ENCODE assay signal across 1 mouse cellular context in the genomic region with DNA sequence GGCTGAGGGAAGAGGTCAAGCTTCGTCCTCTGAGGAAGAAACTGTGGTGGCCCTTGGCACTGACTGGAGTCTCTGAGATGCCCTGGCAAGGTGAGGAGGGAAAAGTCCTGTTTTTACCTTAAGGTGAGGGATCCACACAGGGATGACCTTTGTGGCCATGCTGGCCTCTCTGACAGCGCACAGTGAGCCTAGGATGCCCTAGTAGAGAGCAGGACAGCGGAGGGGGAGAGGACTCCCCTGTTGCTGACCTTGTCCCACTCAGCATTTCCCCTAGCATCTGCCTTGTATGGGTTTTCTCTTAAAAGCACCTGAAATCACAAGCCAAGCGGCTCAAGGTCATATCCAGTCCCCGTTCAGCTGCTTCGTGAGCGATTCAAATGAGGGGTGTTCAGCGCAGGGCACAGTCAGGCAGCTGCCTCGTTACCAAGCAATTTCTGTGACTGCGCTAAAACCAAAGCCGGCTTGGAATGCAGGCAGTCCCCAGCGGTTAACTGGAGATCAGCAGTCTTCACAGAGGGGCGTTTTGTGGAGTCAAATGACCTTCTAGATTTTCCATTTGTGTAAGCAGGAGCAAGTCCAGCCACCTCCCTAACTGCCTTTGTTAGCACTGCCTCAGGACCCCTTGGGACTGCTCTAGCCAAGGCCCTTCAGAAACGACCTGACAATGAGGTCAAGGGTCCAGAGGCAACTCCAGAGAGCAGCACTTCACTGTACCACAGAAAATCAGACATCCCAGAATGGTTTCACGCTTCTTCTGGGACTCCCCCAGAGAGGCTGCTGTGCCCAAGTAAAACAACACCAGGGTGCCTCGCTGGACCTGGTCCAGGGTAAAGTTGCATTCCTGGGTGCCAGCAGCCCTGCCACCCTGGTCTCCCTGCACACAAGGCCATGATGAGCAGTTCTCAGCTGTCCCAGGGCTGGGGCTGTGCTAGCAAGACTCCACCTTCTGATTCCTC.
TF ChIP-seq lines count a peak whose summit lies in the region.

No protein-coding gene starts in this region.

TF ChIP-seq in CH12.LX, 34 proteins besides CTCF, POLR2A, EP300 and RAD21 (continued from another document):
- TF ChIP-seq GABPA (IDR thresholded peaks at IDR 0.05; ENCODE audit: insufficient replicate concordance, low read depth, low read length) (no peak), IRF4 (IDR thresholded peaks at IDR 0.05; ENCODE audit: low read depth, low read length) (no peak), ZC3H11A (IDR thresholded peaks at IDR 0.05; ENCODE audit: low read depth, low read length) (no peak), BHLHE40 (IDR thresholded peaks at IDR 0.05; ENCODE audit: low read depth, low read length) (no peak), TBP (conservative IDR thresholded peaks at IDR 0.05; ENCODE audit: low read depth, low read length) (no peak; the same call in 1 of the 2 replicates)
